Comparison of ENCODE assay signal across 9 mouse cellular contexts in the genomic region with DNA sequence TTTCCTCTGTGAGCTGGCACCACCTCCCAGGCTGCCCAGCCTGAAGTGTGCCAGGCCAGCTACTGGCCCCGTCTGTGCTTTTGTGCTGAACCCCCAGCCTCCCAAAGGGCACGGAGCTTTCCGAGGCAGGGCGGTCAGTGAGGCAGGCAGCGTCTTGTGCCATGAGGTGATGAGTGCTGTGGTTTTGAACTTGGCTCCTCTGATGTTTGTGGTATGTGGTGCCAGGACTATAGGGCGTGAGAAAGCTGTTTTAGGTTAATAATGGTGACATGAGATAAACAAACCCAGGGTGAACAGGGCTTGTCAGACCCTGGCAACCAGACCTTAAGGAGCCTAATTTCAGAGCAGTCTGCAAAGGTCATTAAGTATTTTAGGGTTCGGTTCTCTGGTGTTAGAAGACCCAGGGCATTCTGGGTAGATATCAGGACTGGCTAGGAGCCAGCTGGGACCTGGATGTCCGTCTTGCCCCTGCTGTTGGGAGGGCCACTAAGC.
DNase-seq lines count a peak whose midpoint lies in the region; ATAC-seq lines count a peak whose summit lies in the region.
"Had no signal": no experiment of that assay in that cellular context is flagged by ENCODE, and none has a peak within 500 bp of the region (broad histone marks: within the 10 kb centered on the region; RNA-seq: fewer than 3 reads in every experiment).

No protein-coding gene starts in this region.

- no peaks in the 10 kb centered on the region for H3K9me3 ChIP-seq in heart, embryonic 11.5 days (replicated peaks; ENCODE audit: control insufficient read depth, low read length)

- WGBS in heart, embryonic 11.5 days (ENCODE audit: insufficient replicate concordance) = 35% methylated on average over 8 of the region's 8 CpGs

- no peak overlapping the region for H3K4me2 ChIP-seq in heart, embryonic 11.5 days

- H3K27me3 ChIP-seq in heart, embryonic 11.5 days (ENCODE audit: control insufficient read depth, insufficient read depth, low read length) = no peaks in the 10 kb centered on the region

- DNase-seq in cerebellum, postnatal 10 days = peak; percentile 56 to 58
- DNase-seq in cerebellum, adult 8-10 months = no peak
- DNase-seq in lung, postnatal 36 days = peak; percentile 49
- DNase-seq in lung, adult 18-20 months = no peak
- peak; percentile 57 for DNase-seq in naive thymus-derived CD4-positive, alpha-beta T cell, adult 2 months (ENCODE audit: low read depth)
- DNase-seq in adrenal gland, adult 8-10 months = no peak
- DNase-seq in spleen, adult 18-20 months = no peak

- H3K36me3 ChIP-seq in heart, embryonic 11.5 days (ENCODE audit: control insufficient read depth, insufficient read depth, low read length) = no peaks in the 10 kb centered on the region

- peak overlapping the region; percentile 48 for H3K27ac ChIP-seq in heart, embryonic 11.5 days (ENCODE audit: low read depth, low read length)
- H3K27ac ChIP-seq: macrophage had no signal

- peaks cover 57% of the 10 kb centered on the region for H3K4me1 ChIP-seq in heart, embryonic 11.5 days (ENCODE audit: control insufficient read depth, insufficient read depth, low read length)

- no peak overlapping the region for H3K9ac ChIP-seq in heart, embryonic 11.5 days (ENCODE audit: low read depth, low read length)

- no peak overlapping the region for H3K4me3 ChIP-seq in heart, embryonic 11.5 days (ENCODE audit: low read depth, low read length)

- ATAC-seq in heart, embryonic 11.5 days (replicated peaks; ENCODE audit: insufficient number of reproducible peaks, low FRiP score, low TSS enrichment) = no peak

Comparison
In these comparisons a context has a peak if more than half of its experiments do, and no peak if none do; other contexts are left out.
1. DNase-seq: peak in cerebellum, postnatal 10 days (2 of 2), lung, postnatal 36 days (single experiment) and naive thymus-derived CD4-positive, alpha-beta T cell, adult 2 months (single experiment); none in cerebellum, adult 8-10 months (single experiment), lung, adult 18-20 months (0 of 2), adrenal gland, adult 8-10 months (single experiment) and spleen, adult 18-20 months (0 of 2).